Mouse (Mus musculus) frontal cortex, postnatal 10 days (tissue): Measurements from ENCODE around the gene Gucy1b2.

Experiments
- DNase-seq, 2 experiments: peaks; one replicate each; pipeline ENCODE4 v3.0.0; 2022; ENCODE audit warnings: low spot score in 2 of 2, mixed read lengths in 1 of 2

The Gucy1b2 gene

DNA sequence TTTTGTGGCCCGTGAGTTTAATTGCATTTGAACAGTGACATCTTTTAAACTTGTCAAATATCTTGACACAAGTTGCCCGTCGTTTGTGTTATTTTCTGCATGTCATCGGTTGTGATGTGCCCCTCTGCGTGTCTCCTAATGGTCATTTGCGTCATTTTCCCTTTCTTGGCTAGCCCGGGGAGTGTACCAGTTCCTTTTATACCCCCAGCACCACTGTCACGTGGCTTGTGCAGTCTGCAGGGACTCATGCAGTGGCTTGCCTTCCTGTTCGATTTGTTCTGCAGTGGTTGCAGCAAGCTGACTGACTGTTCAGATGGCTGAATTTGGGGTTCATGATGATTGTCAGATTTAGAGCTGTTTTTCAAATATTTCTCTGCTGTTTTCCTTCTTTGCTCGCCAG lies 82.1 kb downstream of the Gucy1b2 start:
- DNase-seq: no peak

- no peak for DNase-seq
These were observed 85.3 kb downstream of the Gucy1b2 start for GRCm38 (mm10) chr14:62370819-62371218.

- DNase-seq: no peak
These were observed 92.3 kb downstream of the Gucy1b2 start for GRCm38 (mm10) chr14:62363774-62364173.

DNA sequence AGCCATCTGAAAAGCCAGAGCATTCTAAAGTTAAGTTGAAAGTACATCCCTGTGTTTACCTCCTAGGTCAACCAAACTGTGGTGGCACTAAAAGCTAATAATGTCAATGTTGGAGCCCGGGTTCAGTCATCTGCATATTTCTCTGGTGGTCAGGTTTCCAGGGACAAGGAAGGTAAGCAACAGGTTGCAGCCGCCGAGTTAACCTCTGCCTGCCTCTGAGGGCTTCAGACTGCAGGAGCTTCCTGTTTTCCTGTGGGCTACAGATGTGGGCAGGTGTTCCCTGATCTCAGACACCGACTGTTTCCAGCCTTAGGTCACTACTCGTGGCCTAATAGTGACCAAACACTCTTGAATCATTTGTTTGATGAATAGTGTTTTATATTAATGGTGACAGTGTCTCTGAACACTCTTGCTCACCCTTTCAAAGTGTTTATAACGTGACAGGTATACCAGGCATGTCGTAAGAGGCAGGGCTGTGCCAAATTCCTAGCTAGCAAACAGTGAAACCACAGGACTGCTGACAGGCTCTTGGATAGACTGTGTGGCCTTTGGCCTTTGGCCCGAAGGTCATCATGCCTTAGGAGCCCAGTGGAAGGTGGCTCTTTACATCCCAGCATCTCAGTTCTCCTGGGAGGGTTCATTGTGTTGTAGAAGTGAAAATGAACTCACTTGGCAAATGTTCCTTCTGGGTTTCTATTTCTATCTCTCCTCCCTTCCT lies 94.7 kb downstream of the Gucy1b2 start:
- no peak for DNase-seq

GRCm38 (mm10) chr14:62355201-62355600 lies 100.9 kb downstream of the Gucy1b2 start:
- no peak for DNase-seq

DNA sequence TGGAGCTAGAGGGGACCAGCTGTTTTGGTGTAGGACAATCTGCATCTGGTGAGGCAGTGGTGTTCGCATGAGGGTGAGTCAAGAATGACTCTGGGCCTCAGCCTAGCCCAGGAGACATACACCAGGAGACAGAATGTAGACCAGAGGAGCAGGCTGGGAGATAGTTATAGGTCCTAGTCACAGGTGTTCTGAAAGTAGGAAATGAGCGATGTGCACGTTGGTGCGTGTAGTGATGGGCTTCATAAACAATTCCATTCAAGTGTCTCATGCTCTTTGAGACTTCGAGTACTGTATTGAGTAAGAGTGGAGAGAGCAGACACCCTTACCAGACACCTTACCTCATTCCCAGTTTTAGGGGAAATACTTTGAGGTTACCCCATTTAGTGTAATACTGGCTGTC lies 102.3 kb downstream of the Gucy1b2 start:
- no peak for DNase-seq

- no peak for DNase-seq
These were observed 102.7 kb downstream of the Gucy1b2 start for GRCm38 (mm10) chr14:62353372-62353771.

GRCm38 (mm10) chr14:62350890-62351289 lies 105.2 kb downstream of the Gucy1b2 start:
- no peak for DNase-seq

DNA sequence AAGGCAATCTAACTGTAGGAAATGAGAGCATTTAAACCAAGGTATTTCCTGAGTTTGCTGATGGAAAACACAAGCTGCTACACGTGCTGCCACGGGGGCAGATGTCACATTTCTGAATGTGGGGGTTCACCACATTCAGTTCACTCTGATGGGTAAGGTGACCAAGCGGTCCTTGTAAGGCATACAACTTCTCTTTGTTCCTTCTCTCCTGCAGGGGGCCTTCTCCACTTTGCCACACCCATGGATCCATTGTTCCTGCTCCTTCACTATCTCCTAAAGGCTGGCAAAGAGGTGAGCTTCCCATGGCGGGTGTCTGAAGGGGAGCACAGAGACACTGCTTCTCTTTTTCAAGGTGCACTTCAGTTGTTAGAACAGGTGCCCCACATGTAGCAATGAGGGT lies 105.9 kb downstream of the Gucy1b2 start:
- DNase-seq: no peak

DNA sequence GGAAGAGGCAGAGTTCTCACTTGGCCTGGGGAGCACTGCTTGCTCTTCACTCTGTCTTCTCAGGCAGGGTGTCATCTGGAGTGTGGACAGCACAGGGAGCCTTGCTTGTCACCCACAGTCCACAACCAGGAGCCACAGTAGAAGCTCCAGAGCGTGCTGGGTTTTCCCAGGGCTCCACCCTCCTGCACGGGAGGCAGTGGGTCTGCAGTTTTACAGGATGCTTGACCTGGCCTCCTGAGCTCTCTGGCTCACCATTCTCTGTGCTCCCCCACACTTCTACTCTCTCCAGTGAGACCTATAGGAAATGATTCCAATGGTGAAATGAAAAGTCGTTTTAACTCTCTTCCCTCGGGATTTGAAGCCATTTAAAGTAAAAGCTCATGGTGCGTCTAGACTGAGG lies 106.3 kb downstream of the Gucy1b2 start:
- DNase-seq: no peak

GRCm38 (mm10) chr14:62347103-62347502 lies 109.0 kb downstream of the Gucy1b2 start:
- no peak for DNase-seq

DNA sequence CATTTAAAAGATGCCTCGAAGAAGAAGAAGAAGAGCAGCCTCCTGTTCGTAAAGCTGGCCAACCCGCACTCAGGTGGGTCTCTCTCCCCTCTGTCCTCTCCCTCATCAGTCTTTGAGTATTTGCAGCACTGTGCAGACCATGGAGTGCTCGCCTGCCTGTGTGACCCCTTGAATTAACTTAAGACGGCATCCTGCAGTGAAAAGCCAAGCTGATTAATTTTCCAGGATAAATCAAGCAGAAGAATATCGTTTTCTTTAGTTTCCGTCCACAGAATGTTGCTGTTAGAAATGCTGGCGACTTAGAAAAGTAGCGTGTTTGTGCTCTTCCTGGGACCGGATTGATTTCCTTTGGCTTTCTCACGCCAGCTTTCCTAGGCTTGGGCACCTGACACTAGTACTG lies 109.5 kb downstream of the Gucy1b2 start:
- no peak for DNase-seq
